Mouse (Mus musculus): ENCODE data around the gene Lgals12.

Gene Lgals12

DNA sequence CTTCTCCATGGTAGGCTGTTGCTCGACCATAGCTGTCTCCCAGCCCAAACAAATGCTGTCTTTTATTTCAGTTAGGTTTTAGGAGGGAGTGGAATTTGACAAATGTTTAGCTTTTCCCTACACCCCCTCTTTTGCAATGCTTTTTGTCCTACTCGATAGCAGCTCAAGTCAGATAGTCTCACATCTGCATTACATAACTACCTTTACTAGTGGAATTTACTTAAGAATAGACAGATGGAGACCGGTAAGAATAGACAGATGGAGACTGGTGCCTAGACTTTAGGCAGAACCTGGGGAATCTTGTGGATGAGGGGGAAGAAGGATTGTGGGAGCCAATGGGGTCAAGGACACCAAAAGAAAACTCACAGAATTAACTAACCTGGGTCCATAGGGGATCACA, 23.4 kb downstream of the Lgals12 start:
- DNase-seq (ENCODE audit: low read depth, low spot score) = no peak

DNA sequence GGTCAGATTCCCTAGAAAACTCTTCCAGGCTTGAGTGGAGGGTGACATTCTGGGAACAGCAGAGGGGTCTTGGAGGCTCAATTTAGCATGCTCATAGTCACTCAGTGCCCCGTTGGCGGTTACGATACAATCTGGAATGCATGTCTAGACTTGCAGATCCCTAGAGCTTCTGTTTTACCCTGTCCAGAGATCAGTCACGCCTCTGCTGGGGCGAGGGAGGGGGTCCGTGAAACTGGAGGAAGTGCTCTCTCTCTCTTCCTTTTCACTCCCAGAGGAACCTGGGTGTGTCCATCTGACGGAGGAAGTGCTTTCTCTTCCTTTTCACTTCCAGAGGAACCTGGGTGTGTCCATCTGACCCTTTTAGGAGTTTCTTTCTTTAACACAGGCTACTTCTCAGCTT, 23.9 kb downstream of the Lgals12 start:
- DNase-seq (ENCODE audit: low read depth, low spot score) = peak; percentile 13

DNA sequence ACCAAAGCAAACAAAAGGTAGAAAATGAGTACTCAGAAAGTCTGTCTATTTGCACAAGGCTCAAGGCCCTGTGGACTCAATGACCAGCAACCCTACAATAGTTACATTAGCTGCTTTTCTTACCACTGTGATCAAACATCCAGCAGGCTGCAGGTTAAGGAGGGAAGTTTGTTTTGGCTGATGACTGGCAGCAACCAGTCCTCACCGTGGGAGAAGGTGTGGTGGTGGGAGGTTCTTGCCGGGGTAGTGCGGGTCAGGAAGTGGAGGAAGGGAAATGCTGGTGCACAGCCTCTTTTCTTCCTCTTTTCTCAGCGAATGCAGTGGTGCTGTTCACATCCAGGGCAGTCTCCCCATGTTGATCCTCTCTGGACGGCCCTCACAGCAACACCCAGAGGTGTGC, 26.0 kb downstream of the Lgals12 start:
- no peak for DNase-seq (ENCODE audit: low read depth, low spot score)

DNA sequence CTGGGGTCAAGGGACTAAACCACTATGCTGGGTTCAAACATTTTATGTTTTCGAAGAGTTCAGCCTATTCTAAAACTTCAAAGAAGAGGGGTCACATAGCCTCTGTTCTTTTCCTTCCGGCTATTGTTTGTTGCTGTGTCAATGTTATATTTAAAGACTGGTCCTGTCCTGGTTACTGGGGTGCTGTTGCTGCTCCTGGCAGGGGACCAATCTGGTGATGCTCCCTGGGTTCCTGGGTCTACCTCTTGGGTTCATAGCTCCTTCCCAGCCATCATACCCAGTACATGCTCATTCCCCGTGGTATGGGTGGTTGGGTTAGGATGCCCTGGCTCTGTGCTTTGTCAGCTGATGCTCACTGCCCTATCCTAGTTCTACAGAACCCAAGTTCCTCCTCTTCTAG, 29.3 kb downstream of the Lgals12 start:
- DNase-seq (ENCODE audit: low read depth, low spot score) = no peak

DNA sequence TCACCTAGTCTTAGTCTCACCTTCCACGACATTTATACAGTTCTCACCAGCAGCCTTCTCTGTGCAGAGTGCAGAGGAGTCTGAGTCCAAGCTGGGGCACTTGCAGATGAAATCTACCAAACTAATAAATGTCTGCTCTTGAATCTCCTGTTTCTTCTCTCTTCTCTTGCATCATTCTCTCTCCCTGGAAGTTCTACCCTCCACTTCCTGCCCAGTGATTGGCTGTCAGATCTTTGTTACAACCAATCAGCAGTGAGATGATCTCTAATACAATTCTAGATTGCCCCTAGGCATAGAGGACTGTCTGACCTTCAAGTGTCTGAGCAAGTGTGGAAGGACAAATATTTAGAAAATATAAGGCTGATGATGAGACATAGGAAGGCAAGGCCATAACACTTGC, 30.8 kb downstream of the Lgals12 start:
- no peak for DNase-seq (ENCODE audit: low read depth, low spot score)

DNA sequence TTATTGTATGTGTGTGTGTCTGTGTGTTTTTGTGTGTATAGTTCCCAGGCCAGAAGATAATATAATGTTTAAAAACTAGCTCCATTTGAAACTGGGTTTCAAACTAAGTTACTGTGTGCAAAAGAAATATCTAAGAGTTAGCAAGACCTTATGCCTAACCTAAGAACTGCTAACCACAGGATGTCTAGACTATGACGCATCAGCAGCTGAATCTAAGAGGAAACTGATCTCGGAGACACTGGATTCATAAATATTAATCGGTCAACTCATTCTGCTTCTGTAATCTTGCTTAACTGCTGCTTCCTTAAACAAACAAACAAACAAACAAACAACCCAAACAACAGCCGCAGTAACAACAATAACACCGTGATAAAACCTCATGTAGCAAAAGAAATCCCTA, 37.3 kb downstream of the Lgals12 start:
- DNase-seq (ENCODE audit: low read depth, low spot score) = no peak

DNA sequence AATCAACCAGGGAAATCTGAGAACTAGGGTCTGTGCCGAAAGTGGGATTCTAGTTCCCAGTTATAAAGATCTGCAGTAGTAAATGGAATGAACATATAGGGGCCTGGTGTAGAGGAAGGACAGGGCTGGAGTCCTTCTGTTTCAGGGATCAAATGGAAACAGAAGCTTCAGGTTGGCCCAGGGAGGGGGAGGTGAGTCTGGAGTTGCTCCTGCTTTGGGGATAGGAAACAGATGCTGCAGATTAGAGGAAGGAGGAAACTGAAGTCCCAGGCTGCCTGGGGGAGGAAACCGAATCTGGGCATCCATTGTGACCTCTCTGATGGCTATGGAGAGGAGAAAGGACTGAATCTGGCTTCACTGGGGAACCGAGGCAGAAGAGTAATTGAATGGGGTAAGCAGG, 38.6 kb downstream of the Lgals12 start:
- peak; percentile 8 for DNase-seq (ENCODE audit: low read depth, low spot score)

DNA sequence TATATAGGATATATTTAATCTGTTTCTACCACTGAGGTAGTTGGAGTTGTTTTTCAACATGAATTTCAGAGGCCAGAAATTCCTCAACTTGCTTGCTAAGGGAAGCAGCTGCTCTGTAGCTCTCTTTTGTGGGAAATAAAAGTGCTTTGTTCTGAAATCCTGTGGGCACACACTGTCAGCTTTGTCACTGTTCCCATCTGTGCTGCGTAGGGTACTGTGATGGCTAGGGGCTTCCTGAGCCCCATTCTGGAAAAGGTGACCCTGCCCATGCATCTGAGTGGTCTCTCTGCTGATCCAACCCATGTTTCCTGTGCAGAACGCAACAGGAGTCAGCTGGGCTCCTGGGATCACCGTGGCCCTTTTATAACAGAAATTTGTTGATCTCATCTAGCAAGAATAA, 40.2 kb downstream of the Lgals12 start:
- no peak for DNase-seq (ENCODE audit: low read depth, low spot score)

DNA sequence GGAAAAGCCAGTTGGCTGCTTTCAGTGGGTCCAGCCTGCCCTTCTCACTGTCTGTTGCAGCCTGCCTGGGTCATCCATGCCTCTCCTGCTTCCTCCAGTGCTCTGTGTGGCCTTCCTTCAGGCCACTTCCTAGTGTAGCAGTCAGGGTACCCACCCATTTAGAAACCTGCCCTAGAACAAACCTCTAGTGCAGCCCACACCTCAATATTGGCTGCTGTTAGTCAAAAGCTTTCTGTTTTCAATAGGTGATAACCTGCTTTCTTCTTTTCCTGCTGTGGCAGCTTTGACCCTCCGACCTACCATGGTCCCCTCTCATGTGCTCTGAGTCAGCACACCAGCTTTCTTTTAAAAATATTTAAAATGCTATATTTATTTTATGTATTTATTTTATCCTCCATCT, 42.5 kb downstream of the Lgals12 start:
- DNase-seq (ENCODE audit: low read depth, low spot score) = no peak

DNA sequence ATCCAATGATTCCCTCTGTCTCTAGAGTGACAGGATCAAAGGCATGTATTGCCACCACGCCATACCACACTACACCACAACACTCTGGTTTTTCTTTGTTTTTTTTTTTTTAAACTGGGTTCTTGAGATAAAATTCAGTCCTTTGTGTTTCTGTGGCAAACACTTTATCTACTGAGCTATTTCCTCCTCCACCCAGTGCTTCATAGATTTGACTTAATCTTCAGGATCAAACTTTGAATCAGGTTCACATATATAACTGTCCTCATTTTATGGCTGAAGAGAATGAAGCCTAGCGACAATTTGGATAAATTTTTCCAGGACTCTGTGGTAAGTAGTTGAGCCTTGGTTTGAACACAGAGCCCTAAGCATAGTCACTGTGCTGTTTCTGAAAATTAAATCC, 43.3 kb downstream of the Lgals12 start:
- no peak for DNase-seq (ENCODE audit: low read depth, low spot score)

DNA sequence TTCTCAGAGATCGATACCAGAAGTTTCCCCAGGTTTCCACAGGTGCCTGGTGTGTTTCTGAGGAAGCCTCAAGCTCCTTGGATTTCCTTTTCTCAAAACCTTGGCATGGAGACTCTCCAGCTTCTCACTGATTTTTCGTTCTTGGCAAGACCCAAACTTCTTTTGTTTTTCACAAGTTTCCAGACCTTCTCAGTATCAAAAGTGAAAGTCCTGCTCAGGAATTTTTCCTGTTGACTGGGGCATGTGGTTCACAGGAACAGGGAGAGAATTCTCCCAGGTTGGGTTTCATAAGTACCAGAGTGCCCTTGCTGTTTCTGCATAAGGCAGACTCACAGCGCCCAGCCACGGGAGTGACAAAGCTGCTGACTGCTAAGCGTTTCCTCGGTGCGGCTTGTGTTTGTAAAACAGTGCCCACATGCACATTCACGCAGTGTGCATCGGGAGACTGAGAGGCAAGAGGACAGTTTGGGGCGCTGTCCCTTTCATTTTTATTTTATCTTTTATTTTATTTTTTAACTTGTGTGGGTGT, 44.3 kb downstream of the Lgals12 start:
- no peak for DNase-seq (ENCODE audit: low read depth, low spot score)

DNA sequence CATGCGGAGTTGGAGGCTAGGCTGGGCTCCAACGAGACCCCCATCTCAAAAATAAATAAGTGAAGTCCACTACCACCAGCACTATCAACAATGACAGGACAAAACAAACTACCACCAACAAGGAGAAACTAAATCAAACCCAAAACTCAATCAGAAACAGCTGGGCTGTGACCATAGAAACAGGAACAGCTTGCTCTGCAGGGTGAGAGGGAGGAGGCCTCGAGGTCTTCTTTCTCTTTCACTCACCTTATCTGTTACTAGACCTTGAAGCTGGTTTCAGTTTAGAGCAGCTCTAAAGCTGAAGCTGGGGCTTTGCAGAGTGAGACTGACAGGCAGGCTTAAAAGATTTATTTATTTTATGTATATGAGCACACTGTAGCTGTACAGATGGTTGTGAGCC, 45.5 kb downstream of the Lgals12 start:
- DNase-seq (ENCODE audit: low read depth, low spot score) = no peak

DNA sequence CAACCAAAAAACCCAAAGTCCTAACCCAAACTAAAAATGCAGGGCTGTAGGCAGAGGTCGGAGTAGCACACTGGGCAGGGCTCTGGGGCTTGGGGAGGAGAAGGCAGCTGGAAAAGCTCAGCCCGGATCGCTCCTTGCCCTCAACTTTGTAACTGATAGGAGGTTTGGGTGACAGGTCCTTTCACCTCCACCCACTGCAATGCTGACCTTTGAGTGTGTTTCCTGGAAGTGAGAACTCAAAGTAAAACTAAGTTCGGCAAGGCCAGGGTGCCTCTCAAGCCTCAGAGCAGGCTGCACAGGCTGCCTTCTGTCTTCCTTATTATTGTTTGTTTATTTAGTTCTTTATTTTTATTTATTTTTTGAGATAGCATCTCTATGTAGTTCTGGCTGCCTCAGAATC, 47.0 kb downstream of the Lgals12 start:
- DNase-seq (ENCODE audit: low read depth, low spot score) = no peak

DNA sequence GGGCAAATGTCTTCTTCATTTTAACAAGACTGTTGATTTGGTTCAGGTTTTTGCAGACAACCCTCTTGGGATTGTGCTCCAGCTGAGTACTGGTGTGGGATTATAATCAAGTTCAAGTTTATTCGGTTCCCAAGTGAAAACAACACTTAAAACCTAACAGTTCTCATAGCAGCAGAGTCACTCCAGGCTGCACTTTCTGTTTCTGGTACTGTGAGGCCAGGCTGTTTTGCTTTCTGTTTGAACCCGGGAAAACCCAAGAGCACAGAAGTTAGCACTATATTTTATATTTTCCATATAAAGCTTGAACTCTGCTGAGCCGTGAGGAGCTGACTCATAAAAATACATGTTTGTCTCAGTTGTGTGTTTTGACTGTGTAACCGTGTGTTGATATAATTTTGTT, 48.3 kb downstream of the Lgals12 start:
- DNase-seq (ENCODE audit: low read depth, low spot score) = no peak

DNA sequence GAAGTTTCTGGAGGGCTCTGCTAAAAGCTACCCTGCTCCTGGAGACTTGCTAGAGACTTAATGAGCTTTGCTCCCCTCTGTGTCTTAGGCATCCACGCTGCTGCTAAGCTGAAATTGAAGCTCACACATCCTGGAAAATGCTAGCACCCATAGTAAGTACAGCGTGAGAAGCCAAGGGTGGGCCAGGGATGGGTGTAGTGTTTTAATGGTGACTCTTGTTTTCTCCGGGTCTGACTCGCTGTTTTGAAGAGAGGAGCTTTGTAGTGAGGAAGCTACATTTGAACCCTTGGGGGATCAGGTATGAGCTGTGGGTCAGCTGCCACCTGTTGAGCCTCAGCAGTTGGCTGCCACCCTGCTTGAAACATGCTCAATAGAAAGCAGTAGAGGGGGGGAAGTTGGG, 49.1 kb downstream of the Lgals12 start:
- peak; percentile 7 for DNase-seq (ENCODE audit: low read depth, low spot score)

DNA sequence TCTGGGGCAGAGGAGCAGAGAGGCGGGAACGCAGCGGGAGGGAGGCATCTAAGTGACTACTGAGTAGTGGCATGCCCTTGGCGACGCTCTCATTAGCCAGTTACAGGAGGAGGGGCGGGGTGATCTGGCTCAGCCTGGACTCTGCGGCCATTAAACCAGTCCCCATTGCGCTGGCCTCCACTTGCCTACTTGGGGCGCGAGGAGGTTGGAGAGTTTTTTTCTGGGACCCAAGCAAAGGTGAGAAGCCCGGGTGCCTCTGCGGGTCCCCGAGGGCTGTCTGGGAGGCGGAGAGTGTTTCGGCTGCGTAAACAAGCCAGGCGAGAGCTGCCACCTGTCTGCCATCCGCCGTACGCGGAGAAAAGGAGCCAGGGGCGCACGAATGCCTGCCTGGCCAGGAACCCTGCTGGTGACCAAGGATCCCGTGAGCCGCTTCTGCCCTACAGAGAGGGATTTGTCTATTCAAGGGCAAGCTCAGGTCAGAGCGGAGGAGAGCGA, 49.6 kb downstream of the Lgals12 start, which contains the start of gene Pla2g16:
Pla2g16 (plus strand) TSS at position 132 of the 495 bp plus-strand sequence.
- peak; percentile 63 for DNase-seq (ENCODE audit: low read depth, low spot score)

DNA sequence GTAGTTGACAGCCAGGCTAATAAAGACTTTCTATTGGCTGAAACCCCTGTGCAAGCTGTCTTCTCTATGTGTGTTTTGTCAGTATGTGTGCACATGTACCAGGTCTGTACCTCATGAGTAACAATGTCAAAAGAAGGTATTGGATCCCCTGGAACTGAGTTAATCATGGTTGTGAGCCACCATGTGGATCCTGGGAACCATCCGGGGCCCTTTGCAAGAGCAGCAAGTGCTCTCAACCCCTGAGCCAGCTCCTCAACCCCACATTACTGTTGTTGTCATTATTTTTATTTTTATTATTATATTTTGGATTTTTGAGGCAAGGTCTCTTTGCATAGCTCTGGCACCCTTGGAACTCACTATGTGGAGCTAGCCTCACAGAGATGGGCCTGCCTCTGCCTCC, 50.4 kb downstream of the Lgals12 start:
- DNase-seq (ENCODE audit: low read depth, low spot score) = no peak

DNA sequence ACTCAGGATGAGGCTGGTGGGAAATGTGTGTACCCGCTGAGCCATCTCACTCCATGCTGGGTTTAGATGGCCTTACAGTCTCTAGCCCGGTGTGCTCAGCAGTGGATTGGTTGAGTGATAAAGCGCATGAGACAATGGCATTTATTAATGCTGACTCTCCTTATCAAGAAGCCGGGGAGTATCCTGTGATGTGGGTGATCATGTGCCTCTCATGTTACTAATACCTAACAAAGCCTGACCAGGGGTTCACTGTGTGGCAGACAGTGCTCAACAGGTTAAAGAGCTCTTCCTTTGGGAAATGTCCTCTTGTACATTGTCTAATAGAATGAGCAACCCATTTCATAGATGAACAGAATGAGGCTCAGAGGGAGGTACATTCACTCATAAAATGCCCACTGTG, 52.1 kb downstream of the Lgals12 start:
- DNase-seq (ENCODE audit: low read depth, low spot score) = no peak

DNA sequence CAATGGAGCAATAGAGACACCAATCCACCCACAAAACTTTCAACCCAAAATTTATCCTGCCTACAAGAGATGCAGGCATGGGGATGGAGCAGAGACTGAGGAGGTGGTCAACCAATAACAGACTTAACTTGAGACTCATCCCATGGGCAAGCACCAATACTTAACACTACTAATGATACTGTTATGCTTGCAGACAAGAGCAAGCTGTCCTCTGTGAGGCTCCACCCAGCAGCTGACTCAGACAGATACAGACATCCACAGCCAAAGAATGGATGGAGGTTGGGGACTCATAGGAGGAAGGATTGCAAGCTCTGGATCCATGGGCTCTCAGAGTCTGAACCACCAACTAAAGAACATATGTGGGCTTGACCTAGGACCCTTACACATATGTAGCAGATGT, 53.6 kb downstream of the Lgals12 start:
- DNase-seq (ENCODE audit: low read depth, low spot score) = no peak

DNA sequence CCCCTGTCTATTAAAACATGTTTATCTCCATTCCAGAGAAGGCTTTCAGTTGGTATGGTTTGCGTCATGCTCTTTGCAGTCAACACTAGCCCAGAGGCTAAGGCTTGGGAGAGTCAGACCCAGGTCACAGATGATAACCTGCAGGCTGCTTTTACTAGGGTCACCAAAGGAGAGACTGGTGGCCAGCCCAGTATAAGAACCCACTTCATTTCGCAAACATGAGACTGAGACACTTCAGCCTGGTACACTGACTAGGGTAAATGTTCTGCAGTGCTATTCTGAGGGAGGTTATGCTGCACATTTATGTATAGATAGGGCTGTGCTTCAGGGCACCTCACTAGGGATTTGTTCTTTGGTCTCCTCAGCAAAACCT, 54.7 kb downstream of the Lgals12 start:
- DNase-seq (ENCODE audit: low read depth, low spot score) = no peak

DNA sequence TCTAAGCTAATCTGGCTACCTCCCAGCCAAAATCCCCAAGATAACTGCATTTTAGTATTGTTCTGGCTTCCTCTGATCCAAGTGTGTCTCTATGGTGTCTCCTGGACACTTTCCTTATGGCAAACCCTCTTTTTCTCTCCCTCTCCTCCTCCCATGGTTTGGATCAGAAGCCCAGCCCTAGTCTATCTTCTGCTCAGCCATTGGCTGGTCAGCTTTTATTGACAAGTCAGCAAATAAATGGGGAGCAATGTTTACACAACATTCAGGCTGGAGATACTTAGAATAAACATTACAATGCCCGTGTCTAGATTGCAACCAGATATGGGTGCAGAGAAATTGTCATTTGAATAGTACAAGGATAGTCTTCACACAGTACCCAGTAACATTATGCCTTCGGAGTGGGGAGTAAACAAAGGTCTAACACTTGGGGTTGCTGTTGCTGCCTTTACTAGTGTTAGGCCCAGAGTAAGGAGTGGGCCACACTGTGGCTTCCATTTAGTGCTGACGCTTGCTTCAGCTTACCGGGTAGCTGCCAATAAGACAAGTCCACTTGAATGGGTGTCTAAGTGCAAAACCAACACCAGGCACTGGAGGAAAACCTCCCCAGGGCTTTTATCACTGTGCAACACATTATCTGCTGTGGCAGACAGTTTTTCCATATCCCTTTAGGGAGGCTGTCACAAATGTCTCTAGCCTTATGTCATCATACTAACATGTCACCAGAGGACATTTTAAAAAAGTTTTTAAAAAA, 55.3 kb downstream of the Lgals12 start:
- no peak for DNase-seq (ENCODE audit: low read depth, low spot score)

DNA sequence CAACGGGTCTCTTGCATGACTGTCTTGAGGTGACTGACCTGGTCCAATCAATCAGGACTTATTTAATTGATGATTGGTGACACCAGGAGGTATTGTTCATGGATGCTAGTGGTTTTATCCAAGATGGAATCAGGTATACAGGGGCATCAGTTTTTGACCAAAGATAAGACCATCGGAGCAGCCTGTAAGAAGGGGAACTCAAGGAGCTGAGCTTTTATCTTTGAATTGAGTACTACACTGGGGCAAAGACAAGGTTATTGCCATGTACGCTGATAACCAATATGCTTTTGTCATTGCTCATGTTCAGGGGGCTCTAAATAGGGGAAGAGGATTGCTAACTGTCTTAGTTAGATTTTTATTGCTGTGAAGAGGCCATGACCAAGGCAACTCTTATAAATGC, 58.1 kb downstream of the Lgals12 start:
- no peak for DNase-seq (ENCODE audit: low read depth, low spot score)

Measured in mesoderm, embryonic 11.5 days (tissue).